Mouse (Mus musculus) heart, embryonic 14.5 days (tissue): ENCODE data around the gene Parp2. TPM values are rescaled to one million over a fixed set of nuclear protein-coding genes. Genes with fewer than 3 reads are reported as not detected.
"Not testable (repeated sequence)": the region's sequence is repeated elsewhere in the genome, so short reads cannot be mapped to it uniquely, and the experiment has no call there.

Experiments used
- ATAC-seq: fragments of 200-750 bp; cut with Nextera tagmentation; 2 replicates; pipeline ENCODE4 v1.8.0; 2017; ENCODE audit warnings: low read depth, moderate TSS enrichment; ENCODE audit not compliant: insufficient number of reproducible peaks, insufficient read depth, low FRiP score
- H3K27ac ChIP-seq, 2 experiments: fragments of 200-500 bp in 1 of 2; fragments of 300-500 bp in 1 of 2; sonication (generic) in 1 of 2; replicated peaks in 1 of 2; 2 replicates each; pipeline ENCODE4 v1.5.1; 2012 to 2014; ENCODE audit warnings: low read depth in 2 of 2, low read length in 2 of 2, control low read depth in 1 of 2, mild to moderate bottlenecking in 1 of 2, mixed read lengths in 1 of 2; ENCODE audit not compliant: control insufficient read depth in 1 of 2, insufficient read depth in 1 of 2
- H3K27me3 ChIP-seq: fragments of 300-500 bp; sonication (generic); 2 replicates; pipeline ENCODE4 v1.6.1; 2014; ENCODE audit warnings: mild to moderate bottlenecking, low read length, control low read depth; ENCODE audit not compliant: control insufficient read depth, insufficient read depth
- H3K36me3 ChIP-seq: fragments of 300-500 bp; sonication (generic); 2 replicates; pipeline ENCODE4 v1.6.1; 2014; ENCODE audit warnings: mild to moderate bottlenecking, control low read depth, low read length, mixed read lengths; ENCODE audit not compliant: control insufficient read depth, insufficient read depth
- H3K4me1 ChIP-seq, 2 experiments: fragments of 200-500 bp in 1 of 2; fragments of 300-500 bp in 1 of 2; sonication (generic) in 1 of 2; 2 replicates each; pipeline ENCODE4 v1.6.1; 2012 to 2014; ENCODE audit warnings: low read length in 2 of 2, control low read depth in 1 of 2, mixed read lengths in 1 of 2; ENCODE audit not compliant: control insufficient read depth in 2 of 2, insufficient read depth in 2 of 2
- H3K4me2 ChIP-seq: fragments of 300-500 bp; sonication (generic); 2 replicates; pipeline ENCODE4 v1.6.1; 2014; ENCODE audit warnings: mild to moderate bottlenecking, low read length
- H3K4me3 ChIP-seq, 2 experiments: fragments of 200-500 bp in 1 of 2; fragments of 300-500 bp in 1 of 2; sonication (generic) in 1 of 2; 2 replicates each; pipeline ENCODE4 v1.5.1; 2012 to 2014; ENCODE audit warnings: low read length in 2 of 2, mild to moderate bottlenecking in 2 of 2, control low read depth in 1 of 2, low read depth in 1 of 2, moderate library complexity in 1 of 2; ENCODE audit not compliant: control insufficient read depth in 1 of 2, insufficient read depth in 1 of 2
- H3K9ac ChIP-seq: fragments of 300-500 bp; sonication (generic); 2 replicates; pipeline ENCODE4 v1.6.1; 2014; ENCODE audit warnings: mild to moderate bottlenecking, low read length
- H3K9me3 ChIP-seq: fragments of 300-500 bp; sonication (generic); 2 replicates; pipeline ENCODE4 v1.6.1; 2016; ENCODE audit warnings: low read length, control low read depth; ENCODE audit not compliant: control insufficient read depth
- WGBS: fragments of 180-500 bp; shearing (Covaris S2); extraction: QIAGEN DNeasy Blood & Tissue Kit; methylation state at CpG from one replicate; pipeline ENCODE4 v1.1.7; 2014; 5-methylcytosine and 5-hydroxymethylcytosine counted together
- polyA plus RNA-seq: library from polyadenylated mRNA; unstranded; fragments of >200 nt; fragmentation: Nextera tagmentation; extraction: Ambion mirVana; gene quantifications from 2 replicates; pipeline ENCODE4 v1.2.1, GENCODE M21; 2014

The Parp2 gene
- polyA plus RNA-seq, 1 experiment from 2014 or later = 46.0 TPM

DNA sequence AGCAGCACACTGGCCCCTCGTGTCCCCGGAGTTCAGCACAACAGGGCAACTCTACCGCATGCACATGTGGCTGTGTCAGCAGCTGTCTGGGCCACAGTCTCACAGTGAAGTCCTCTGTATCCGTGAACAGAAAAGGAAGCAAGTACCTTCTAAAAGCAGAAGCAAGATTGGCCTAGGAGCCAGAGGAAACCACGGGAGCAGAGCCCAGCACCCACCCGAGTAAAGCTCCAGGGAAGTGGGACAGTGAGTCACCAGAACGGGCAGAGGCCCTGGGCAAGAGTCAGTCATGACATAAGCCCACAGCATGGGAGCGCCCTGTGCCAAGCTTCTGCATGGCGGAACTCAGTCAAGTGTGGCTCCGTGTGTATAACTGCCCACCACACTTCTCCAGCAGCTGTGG lies 26.3 kb downstream of the Parp2 start:
- no peak overlapping the region for H3K27ac ChIP-seq
- no peak overlapping the region for H3K4me3 ChIP-seq
- no peak overlapping the region for H3K4me2 ChIP-seq
- no peaks in the 10 kb centered on the region for H3K27me3 ChIP-seq
- ATAC-seq = no peak
- WGBS = 87% methylated on average over 10 of the region's 10 CpGs
- H3K9me3 ChIP-seq = no peaks in the 10 kb centered on the region
- peaks cover 36% of the 10 kb centered on the region for H3K36me3 ChIP-seq
- no peaks in the 10 kb centered on the region for H3K4me1 ChIP-seq
- H3K9ac ChIP-seq = no peak overlapping the region

DNA sequence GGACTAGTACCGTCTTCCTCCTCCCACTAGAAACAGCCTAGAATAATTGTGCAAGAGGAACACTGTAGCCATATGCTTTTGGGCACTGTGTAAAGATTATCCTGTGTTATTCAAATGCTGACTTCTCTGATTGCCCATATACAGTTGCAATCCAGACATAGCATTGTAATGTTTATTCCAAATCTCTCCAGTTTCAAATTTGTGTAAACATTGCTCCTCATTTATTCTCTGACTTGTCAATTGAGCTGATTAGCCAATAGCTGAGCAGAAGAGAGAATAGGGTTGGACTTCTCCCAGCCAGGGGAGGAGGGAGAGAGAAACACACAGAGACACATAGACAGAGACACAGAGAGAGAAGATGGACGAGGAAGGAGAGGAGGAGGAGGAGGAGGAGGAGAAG lies 26.8 kb downstream of the Parp2 start:
- 59% methylated on average over 2 of the region's 2 CpGs for WGBS
- Histone ChIP-seq H3K36me3 (peaks cover 34% of the 10 kb centered on the region), H3K27me3 (no peaks in the 10 kb centered on the region), H3K9me3 (no peaks in the 10 kb centered on the region), H3K4me3 (no peak overlapping the region), H3K4me2 (no peak overlapping the region), H3K4me1 (no peaks in the 10 kb centered on the region), H3K9ac (no peak overlapping the region), H3K27ac (no peak overlapping the region)
- ATAC-seq = no peak

DNA sequence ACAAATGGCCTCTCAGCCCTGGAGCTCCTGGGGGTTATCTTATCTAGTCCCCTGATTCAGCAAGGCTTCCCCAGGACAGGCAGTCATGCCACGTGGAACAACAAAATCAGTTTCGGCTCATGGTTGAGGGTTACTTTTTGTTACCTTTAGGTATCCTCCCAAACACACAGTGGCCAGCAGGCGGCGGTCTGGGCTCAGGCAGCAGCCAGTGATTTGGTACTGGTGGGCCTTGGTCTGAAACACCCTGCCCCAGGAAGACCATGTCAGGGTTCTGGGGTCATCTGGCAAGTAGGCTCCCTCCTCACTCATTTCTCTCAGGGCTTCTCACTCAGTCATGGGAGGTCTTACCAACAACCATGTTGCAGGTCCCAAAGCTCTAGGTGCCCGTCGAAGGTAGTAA lies 29.6 kb downstream of the Parp2 start:
- Histone ChIP-seq H3K36me3 (peaks cover 39% of the 10 kb centered on the region), H3K9me3 (no peaks in the 10 kb centered on the region), H3K27ac (no peak overlapping the region), H3K4me2 (no peak overlapping the region), H3K4me1 (no peaks in the 10 kb centered on the region), H3K27me3 (no peaks in the 10 kb centered on the region), H3K4me3 (no peak overlapping the region), H3K9ac (no peak overlapping the region)
- no peak for ATAC-seq
- WGBS = 55% methylated on average over 6 of the region's 6 CpGs

DNA sequence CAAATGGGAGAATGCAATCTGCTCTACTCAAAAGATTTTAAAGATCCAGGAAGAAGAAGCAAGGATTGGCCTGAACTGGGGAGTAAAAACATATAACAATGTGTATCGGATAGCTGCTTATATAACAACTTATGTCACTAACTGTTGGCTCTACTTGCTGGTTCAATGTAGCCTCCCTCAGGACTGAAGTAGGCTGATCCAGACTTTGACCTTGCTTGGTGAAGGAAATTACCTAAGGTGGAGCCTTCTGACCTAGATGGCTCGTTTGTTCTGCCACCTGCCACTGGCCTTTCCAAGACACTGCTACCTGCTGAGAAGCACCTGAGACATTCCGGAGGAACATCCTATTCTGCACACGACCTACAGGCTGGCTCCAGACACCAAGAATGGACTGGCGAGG lies 48.1 kb downstream of the Parp2 start:
- H3K4me1 ChIP-seq = no peaks in the 10 kb centered on the region
- 86% methylated on average over 5 of the region's 5 CpGs for WGBS
- H3K27ac ChIP-seq = no peak overlapping the region
- no peak overlapping the region for H3K9ac ChIP-seq
- H3K4me2 ChIP-seq = no peak overlapping the region
- ATAC-seq = no peak
- peaks cover 53% of the 10 kb centered on the region for H3K36me3 ChIP-seq
- H3K4me3 ChIP-seq = no peak overlapping the region
- H3K9me3 ChIP-seq = no peaks in the 10 kb centered on the region; the same call in 1 of the 2 replicates
- H3K27me3 ChIP-seq = no peaks in the 10 kb centered on the region

DNA sequence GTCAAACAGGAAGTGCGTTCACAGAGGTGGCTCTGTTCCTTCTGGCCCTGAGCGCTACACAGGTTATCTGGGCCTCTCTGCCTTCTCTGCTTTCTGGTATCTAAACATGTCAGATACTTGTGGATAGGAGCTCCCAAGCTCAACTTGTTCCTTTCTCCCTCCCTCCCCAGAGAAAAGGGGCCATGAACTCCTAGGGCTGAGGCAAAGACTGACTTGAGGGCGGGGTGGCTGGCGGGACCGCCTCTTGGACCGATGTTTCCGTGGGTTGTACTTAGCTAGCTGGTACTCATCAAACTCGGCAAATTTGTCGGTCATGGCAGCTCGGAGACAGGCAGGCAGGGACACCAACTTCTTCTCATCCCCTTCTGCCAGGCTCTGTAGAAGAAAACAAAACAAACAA lies 55.0 kb downstream of the Parp2 start:
- H3K4me2 ChIP-seq = no peak overlapping the region
- H3K9me3 ChIP-seq = no peaks in the 10 kb centered on the region; the same call in 1 of the 2 replicates
- H3K9ac ChIP-seq = no peak overlapping the region
- H3K27me3 ChIP-seq = no peaks in the 10 kb centered on the region
- WGBS = 81% methylated on average over 10 of the region's 10 CpGs
- ATAC-seq = no peak
- peaks cover 32% of the 10 kb centered on the region for H3K36me3 ChIP-seq
- H3K4me3 ChIP-seq = no peak overlapping the region
- no peaks in the 10 kb centered on the region for H3K4me1 ChIP-seq
- H3K27ac ChIP-seq = no peak overlapping the region

DNA sequence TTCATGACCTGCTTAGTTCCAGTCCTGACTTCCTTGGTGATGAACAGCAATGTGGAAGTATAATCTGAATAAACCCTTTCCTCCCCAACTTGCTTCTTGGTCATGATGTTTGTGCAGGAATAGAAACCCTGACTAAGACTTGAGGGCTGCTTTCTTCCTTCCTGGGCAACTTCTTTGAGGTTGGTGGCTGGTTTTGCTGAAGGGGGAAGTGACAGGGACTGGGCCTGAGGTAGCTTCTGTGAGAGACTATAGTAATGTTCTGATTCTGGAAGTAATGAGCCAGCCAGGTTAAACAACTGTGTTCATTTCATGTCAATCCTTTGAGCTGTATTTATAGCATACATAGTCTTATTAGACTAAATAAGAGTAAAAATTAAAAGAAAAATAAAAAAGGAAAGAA lies 57.4 kb downstream of the Parp2 start:
- ATAC-seq, H3K9ac ChIP-seq, H3K4me1 ChIP-seq, H3K27ac ChIP-seq, H3K9me3 ChIP-seq, H3K4me2 ChIP-seq, H3K4me3 ChIP-seq, H3K27me3 ChIP-seq: not testable (repeated sequence)
- H3K36me3 ChIP-seq = peaks cover 30% of the 10 kb centered on the region

DNA sequence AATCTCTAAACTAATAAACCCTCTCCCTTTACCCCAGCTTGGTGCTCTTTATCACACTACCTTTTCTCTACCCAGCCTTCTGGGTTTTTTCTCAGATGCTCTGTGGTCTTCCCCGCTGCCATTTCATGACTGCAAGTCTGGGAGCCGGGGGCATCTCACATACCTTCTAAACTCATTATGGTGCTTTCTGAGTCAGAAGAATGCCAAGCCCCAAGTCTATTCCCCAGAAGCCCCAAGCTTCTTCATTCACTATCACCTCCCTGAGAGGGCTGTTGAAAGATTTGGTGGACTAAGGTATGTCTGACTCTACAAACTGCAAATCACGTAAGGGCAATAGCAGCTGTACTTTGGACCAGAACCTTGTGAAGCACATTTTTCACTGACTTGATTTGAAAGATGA lies 59.3 kb downstream of the Parp2 start:
- Histone ChIP-seq H3K9ac (no peak overlapping the region), H3K27ac (no peak overlapping the region), H3K36me3 (peaks cover 22% of the 10 kb centered on the region), H3K4me3 (no peak overlapping the region), H3K27me3 (no peaks in the 10 kb centered on the region), H3K4me2 (no peak overlapping the region), H3K4me1 (peaks cover 2 to 3% of the 10 kb centered on the region in 2 experiments; a peak in 1 of 4 replicates), H3K9me3 (no peaks in the 10 kb centered on the region)
- ATAC-seq = no peak
- 82% methylated on average over 3 of the region's 3 CpGs for WGBS

DNA sequence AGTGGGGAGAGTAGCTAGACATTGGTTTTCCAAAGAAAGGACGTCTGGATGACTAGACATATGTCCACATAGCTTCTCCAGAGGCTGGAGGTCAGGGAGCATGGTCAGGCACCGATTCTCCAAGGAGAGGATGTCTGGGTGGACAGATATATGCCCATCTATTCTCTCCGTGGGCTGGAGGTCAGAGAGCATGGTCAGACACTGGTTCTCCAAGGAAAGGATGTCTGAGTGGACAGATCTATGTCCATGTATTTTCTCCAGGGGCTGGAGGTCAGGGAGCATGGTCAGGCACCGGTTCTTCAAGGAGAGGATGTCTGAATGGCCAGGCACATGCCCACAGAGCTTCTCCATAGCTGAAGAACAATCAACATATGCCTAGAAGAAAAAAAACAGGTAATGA lies 60.6 kb downstream of the Parp2 start:
- Histone ChIP-seq H3K4me3 (no peak overlapping the region), H3K27me3 (no peaks in the 10 kb centered on the region), H3K4me2 (no peak overlapping the region), H3K9me3 (no peaks in the 10 kb centered on the region), H3K9ac (no peak overlapping the region), H3K36me3 (peaks cover 10% of the 10 kb centered on the region), H3K4me1 (peaks cover 2 to 3% of the 10 kb centered on the region in 2 experiments; a peak in 1 of 4 replicates), H3K27ac (no peak overlapping the region)
- 76% methylated on average over 4 of the region's 4 CpGs for WGBS
- ATAC-seq = no peak
